Mouse (Mus musculus) heart, adult 11 months (tissue): ENCODE results near the gene Kcnn3.

ENCODE experiments used
- DNase-seq: peaks from one replicate; pipeline ENCODE4 v3.0.0; 2022

Gene Kcnn3

GRCm38 (mm10) chr3:89520618-89521502, 896 bp downstream of the Kcnn3 start:
- peak; percentile 96 for DNase-seq

GRCm38 (mm10) chr3:89521503-89521854, 1.5 kb downstream of the Kcnn3 start:
- DNase-seq: no peak

DNA sequence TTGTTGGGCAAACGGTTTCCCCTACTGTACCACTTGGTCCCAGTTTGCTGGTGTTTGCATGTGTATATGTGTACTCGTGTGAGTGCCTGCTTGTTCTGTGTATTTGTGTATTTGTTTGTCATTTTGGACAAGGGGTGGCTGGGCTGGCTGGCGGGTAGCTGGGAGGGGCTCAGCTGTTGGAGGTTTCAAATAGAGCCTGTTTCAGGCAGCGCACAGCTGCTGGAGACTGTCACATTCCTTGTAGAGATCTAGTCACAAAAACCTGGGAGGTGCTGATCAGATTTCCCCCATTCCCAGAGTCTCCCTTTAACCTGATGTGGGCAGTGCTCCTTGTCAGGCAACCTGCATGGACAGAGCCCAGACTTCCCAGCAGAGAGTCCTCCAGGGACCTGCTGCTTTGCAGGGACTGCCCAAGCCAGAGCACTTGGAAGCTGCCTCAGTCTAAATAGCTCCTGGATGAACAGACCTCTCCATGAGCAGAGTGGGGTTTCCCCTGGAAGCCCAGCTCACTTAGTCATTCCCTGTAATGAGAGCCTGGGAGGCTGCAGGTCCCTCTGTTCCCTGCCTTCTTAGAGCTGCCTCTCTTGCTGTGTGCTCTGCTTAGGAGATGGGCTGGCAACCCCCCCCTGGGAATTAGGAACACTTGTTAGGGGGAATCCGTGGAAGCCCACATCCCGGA, 2.6 kb downstream of the Kcnn3 start:
- peak; percentile 92 for DNase-seq

DNA sequence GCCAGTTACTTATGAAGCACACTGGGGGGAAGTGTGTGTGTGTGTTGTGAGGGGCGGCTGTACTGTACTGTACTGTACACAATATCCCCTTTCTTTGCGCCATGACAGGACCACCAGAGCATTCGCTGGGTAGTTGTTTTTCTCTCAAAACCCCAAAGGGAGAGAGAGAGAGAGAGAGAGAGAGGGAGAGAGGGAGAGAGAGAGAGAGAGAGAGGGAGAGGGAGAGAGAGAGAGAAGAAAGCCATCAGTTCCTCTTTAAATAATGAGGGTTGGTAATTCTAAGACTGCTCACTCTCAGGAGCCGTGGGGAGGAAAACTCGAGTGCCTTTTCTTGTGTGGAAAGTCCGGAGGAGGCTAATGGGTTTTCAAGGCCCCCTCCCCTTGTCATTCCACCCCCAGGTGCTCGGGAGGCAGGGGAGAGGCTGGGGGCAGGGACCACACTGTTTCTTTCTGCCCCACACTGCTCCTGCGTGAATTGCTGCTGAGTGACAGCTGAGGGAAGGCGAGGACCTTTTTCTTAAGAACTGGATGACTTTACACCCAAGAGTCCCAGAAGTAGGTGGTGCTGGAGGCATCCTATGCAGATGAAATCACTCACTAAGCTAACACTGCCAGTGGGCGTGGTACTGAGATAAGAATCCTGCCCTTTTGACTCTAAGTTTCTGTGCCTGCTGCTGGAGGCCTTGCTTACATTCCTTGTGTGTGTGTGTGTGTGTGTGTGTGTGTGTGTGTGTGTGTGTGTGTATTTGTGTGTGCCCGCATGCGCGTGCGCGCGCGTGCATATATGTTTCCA, 6.5 kb downstream of the Kcnn3 start:
- no peak for DNase-seq

GRCm38 (mm10) chr3:89529796-89530195, 9.8 kb downstream of the Kcnn3 start:
- DNase-seq: no peak

- DNase-seq: peak; percentile 95
Measured at GRCm38 (mm10) chr3:89534566-89535097, 14.7 kb downstream of the Kcnn3 start.

GRCm38 (mm10) chr3:89535147-89535546, 15.2 kb downstream of the Kcnn3 start:
- no peak for DNase-seq

GRCm38 (mm10) chr3:89539036-89539739, 19.2 kb downstream of the Kcnn3 start:
- no peak for DNase-seq

DNA sequence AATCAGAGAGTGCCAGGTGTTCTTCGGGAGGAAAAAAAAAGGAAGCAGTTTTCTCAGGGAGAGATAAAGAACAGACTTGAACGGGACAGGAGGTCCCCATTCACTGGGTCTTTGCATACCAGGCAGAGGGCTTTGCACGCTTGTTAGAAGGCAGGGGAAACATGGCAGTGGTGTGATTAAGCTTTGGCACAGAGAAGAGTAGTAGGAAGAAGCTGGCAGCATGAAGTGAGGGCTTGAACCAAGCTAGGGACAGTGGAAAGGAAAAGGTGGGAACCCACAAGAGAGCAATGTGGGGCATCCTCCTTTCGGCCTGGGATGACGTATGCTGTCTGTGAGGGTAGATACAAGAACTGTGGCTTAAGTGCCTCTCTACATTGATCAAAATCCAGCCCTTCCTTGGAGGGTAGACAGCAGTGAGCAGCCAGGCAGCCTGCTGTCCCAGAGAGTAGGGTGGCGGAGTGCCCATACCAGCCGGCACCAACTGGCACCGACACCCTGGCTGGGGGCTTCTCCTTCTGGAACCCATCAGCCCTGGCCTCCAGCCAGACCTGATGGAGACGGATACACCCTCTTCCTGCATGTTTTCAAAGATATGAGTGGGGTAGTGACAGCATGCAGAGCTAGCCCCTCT, 19.9 kb downstream of the Kcnn3 start:
- peak; percentile 82 for DNase-seq

DNA sequence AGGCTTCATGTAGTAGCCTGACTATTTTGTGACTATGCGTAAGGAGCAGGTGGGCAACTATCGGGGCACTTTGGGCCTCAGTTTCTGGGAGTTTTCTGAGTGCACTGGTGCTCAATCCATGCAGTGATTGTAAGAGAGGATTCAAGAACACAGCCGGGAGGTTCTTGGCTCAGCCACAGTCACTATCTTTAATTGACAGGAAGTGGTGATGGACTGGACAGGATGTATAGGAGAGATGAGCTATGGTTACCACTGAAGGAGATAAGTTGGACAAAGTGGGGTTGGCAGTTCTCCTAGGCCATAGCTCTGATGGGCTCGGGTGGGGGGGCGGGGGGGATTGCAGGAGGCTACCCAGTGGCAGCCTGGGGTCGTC, 20.4 kb downstream of the Kcnn3 start:
- no peak for DNase-seq

DNA sequence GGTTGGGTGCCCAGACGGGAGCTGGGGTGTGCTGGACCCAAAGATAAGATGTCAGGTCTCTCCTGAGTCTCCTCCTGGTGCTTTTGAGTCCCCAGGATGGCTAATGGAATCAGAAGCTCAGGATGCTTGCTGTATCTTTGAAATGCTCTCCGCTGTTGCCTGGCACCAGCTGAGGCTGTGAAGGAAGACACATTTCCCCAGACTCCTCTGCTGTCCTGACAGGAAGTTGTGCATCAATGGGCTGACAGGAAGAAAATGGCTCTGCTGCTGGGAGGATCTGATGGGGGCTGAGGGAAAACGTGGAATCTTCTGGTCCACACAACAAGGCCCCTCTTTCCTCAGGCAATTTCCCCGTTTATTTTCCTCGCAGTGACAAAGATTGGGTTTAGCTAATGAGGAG, 27.0 kb downstream of the Kcnn3 start:
- DNase-seq: no peak

DNA sequence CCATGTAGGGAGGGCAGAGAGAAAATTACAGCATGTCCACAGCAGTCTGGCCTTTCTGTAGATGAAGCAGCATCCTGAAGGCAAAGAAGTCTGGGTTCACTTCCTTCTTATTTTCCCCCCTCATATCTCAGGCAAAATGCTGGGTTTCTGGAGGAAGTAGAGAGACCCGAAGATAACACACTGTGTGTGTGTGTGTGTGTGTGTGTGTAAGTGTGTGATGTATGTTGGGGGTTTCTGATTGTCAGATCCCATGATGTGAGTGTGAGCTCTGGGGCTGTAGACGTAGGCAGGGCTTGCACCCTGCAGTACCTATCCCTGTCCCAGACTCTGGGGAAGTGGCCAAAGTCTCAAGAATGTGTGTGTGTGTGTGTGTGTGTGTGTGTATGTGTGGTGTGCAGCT, 28.8 kb downstream of the Kcnn3 start:
- DNase-seq: no peak

GRCm38 (mm10) chr3:89549488-89549887, 29.5 kb downstream of the Kcnn3 start:
- DNase-seq: peak; percentile 89

DNA sequence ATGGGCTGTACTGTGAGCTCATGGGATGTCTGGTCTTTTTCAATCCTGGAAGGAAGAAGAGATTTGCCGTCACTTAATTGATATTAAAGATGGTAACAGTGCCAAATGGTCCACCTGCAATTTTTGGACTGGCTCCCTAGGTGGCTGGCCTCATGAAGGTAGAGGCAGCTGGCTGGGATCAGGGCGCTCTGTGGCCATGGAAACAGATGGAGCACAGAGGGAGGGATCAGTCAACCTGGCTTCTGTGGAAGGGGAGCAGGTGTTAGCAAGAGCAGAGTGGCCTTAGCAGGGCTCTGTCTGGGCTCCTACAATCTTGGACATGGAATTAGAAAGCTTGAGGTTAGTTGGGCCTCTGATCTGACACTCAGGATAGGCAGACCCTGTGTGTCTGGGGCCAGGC, 31.9 kb downstream of the Kcnn3 start:
- no peak for DNase-seq

DNA sequence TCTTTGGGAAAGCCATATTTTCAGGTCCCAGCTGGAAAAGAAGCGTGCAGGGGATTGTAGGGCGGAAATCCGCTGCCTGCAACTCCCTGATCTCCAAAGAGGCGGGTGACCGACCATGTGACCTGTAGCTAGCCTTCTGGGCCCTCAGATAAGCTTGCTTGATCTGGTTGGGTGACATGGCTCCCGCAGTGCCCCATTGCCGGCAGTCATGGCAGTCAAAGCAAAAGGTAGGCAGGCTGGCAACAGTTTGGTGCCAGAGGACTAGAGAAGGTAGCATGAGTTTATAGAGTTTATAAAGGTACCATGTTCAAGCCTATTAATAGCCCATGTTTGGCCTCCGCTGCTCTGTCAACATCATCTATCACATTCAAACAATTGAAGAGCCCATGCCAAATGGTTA, 33.5 kb downstream of the Kcnn3 start:
- DNase-seq: peak; percentile 90

- DNase-seq: no peak
Measured at GRCm38 (mm10) chr3:89553946-89554345, 34.0 kb downstream of the Kcnn3 start.

DNA sequence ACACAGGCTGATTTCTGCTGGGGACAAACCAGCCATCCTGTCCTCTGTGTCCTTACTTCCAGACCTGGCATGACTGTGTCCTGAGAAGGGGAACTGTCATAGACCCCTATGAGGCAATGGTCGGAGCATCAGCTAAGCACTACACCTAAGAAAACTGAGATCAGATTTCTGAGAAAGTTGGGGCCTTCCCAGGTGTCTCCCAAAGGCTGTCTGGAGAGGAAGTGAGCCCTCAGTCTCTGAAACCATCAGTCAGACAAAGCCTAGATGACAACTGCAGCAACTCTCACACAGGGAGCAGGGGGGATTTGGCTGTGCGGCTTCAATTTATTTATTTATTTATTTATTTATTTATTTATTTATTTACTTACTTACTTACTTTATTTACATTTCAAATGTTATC, 34.6 kb downstream of the Kcnn3 start:
- DNase-seq: no peak

- no peak for DNase-seq
Measured at GRCm38 (mm10) chr3:89557811-89558210, 37.8 kb downstream of the Kcnn3 start.

DNA sequence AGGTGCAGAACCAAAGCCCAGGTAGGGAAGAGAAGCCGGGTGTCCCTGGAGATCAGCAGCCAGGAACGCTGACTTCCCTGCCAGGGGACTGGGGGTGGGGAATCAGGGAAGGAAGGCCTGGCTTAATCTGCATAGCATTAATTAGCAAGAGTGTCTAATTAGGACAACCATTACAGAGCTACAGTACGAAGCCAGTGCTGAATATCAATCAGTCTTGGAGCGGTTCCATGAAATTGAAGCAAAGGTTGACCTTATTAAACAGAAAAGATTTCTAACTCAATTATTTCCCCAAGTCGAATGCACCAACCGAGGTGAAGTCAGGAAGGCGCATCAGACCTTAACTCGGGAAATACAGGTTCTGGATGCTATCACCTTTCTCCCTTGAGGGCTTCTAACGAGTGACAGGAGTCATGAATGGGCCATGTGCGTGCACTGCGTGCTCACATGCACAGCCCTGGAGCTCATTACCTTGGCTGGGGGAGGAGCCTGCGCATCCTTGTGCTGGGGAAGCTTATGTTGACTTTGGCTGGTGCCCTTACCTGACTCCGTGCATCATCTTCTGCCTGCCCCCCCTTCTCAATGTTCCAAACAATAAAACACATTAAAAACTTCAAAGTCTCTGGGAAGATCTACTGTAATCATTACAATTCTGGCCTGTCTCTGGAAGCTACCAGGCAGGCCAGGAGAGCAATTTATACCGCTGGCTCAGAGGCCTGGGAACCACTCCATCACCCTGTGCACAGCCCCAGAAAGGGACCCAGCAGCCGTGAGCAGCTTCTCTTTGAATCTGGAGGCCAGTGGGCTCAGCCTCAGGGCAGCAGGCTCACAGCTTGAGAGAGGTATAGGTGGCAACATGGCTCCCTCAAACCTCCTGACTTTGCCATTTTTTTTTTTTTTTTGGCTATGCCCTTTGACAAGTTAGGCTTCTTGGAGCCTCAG, 39.3 kb downstream of the Kcnn3 start:
- no peak for DNase-seq

DNA sequence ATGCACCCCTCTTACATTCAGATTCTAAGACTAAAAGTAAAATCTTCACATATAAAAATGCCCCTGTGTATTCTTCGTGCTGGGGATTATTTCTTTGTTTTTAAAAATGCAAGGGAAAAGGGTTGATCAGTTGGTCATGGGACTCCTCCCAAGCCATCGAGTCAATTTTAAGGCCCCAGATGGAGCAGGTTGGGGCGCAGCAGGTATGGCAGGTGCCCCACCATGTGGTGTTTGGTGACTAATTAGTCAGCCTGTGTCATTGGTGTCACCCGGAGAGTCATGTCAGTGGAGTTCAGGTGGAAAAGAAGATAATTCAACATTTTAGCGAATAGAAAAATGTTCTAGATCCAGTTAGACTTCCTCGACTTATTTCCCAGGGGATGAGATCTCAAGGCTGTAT, 41.4 kb downstream of the Kcnn3 start:
- no peak for DNase-seq

DNA sequence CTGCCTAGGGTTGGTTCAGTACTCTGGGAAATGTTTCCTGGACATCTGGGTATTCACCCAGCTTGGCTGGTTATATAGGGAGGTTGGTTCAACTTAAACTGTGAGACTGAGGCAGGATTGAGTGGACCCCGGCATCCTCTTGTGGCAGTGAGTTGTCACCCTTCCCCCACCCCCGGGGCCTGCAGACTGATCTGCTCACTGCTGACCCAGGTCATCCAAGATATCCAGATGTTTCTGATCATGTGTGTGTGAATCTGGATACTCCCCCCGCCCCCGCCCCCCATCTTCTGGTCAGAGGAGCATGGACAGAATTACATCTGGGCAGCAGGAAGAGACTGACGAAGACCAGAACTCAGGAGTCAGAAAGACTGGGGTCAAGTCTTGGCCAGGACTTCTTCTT, 45.4 kb downstream of the Kcnn3 start:
- no peak for DNase-seq
